Mouse (Mus musculus): Measurements from ENCODE around the gene Kazn. TPM values are rescaled to one million over a fixed set of nuclear protein-coding genes. Genes with fewer than 3 reads are reported as not detected.

Kazn gene
- total and polyA plus RNA-seq, 3 experiments, result 1.3 to 9.7 (median 4.2) TPM

DNA sequence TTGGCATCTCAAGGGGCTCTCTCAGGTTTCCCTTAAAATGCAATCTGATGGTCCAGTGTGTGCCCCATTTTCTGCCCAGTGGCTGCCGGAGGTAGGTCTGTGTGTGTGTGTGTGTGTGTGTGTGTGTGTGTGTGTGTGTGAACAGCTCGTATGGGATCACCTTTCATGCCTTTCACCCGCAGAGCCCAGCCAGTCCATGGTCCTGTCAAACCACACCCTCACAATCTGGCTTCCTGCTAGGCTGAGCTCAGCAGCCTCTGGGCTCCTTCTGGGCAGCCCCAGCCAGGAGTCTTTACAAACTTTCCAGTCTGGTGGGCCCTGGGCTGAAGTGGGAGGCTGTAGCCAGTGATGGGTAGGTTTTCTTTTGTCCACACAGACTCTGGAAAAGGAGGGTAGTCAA, 75.3 kb downstream of the Kazn start:
- DNase-seq (ENCODE audit: extremely low read depth), result peak; percentile 52
- no peaks in the 10 kb centered on the region for H3K27me3 ChIP-seq (replicated peaks)
- H3K79me2 ChIP-seq (replicated peaks; ENCODE audit: control insufficient read depth, extremely low read depth, insufficient read depth, poor library complexity, severe bottlenecking), result no peaks in the 10 kb centered on the region
- TF ChIP-seq JUN (IDR thresholded peaks at IDR 0.05; ENCODE audit: insufficient read depth, low read depth, low read length) (no peak), MAX (IDR thresholded peaks at IDR 0.05; ENCODE audit: low read length) (no peak), ETS1 (conservative IDR thresholded peaks at IDR 0.05; ENCODE audit: low read depth, low read length) (peak; percentile 23; the same call in 1 of the 2 replicates), POLR2AphosphoS2 (IDR thresholded peaks at IDR 0.05; ENCODE audit: low read depth, low read length) (no peak), MEF2A (IDR thresholded peaks at IDR 0.05; ENCODE audit: borderline replicate concordance, low read depth, low read length) (peak; percentile 40; the same call in 1 of the 2 replicates), JUND (conservative IDR thresholded peaks at IDR 0.05; ENCODE audit: low read depth, low read length) (no peak), SIN3A (IDR thresholded peaks at IDR 0.05; ENCODE audit: low read length) (no peak), HCFC1 (IDR thresholded peaks at IDR 0.05; ENCODE audit: low read depth, low read length) (no peak), CTCF (conservative IDR thresholded peaks at IDR 0.05 in 1 of 2, IDR thresholded peaks at IDR 0.05 in 1 of 2; ENCODE audit: low read depth in 2 of 2, low read length in 2 of 2) (no peak), TCF12 (IDR thresholded peaks at IDR 0.05; ENCODE audit: low read depth, low read length) (no peak), RAD21 (IDR thresholded peaks at IDR 0.05; ENCODE audit: low read depth, low read length) (no peak), MYC (IDR thresholded peaks at IDR 0.05; ENCODE audit: low read depth, low read length) (no peak), NRF1 (IDR thresholded peaks at IDR 0.05; ENCODE audit: low read depth, low read length) (no peak)
- H3K9ac ChIP-seq (ENCODE audit: insufficient read depth, low read depth), result no peak overlapping the region
- dilution Hi-C loops (cut with MboI; ENCODE audit: extremely low pct_ligation_motif_present, extremely low pct_unique_long_range_greater_than_20kb, low sequenced_read_pairs) (no loop called here), in situ Hi-C loops (cut with MboI; ENCODE audit: low pct_ligation_motif_present, low pct_unique_long_range_greater_than_20kb, low sequenced_read_pairs) (loop anchor here (25.0 kb wide), 2 partner anchors 248 to 1073 kb away; no protein-coding TSS in a partner anchor)
- peaks cover 0 to 28% of the 10 kb centered on the region in 2 experiments for H3K36me3 ChIP-seq (replicated peaks in 1 of 2; ENCODE audit: control insufficient read depth in 1 of 2, insufficient read depth in 1 of 2, low read length in 1 of 2)
- peaks cover 24 to 46% of the 10 kb centered on the region in 2 experiments for H3K4me1 ChIP-seq (ENCODE audit: control insufficient read depth in 1 of 2, insufficient read depth in 2 of 2)
- no peak overlapping the region for H3K27ac ChIP-seq (ENCODE audit: insufficient read depth, low read depth)
- peaks cover 12% of the 10 kb centered on the region for H3K9me3 ChIP-seq (replicated peaks; ENCODE audit: low read length)
- 0 out of 2 replicates have a peak overlapping the region, but pooled peaks have one; percentile 3 for H3K4me2 ChIP-seq (ENCODE audit: insufficient read depth, low read depth, poor library complexity, severe bottlenecking)
- no peak overlapping the region for H3K4me3 ChIP-seq (replicated peaks in 1 of 3; ENCODE audit: low read depth in 2 of 3, low read length in 2 of 3, poor library complexity in 1 of 3)

DNA sequence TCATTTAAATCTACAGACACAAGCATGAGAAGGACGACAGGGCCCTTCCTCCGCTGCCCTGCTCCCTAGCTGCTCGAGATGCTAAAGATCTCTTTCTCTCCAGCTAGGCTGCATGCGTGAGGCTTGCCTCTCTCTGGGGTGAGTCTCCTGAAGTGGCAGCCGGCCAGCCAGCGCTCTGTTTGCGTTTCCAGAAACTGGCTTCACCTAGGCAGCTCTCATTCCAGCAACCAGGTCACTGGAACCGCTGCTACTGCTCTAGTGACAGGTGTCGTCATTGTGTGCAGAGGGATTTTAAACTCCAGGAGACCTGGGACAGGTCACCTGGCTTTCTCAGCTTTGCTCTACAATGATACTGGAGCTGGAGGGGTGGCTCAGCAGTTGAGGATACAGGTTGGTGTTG, 76.5 kb downstream of the Kazn start:
- Histone ChIP-seq H3K4me2 (ENCODE audit: insufficient read depth, low read depth, poor library complexity, severe bottlenecking) (no peak overlapping the region), H3K9me3 (replicated peaks; ENCODE audit: low read length) (peaks cover 14% of the 10 kb centered on the region), H3K79me2 (replicated peaks; ENCODE audit: control insufficient read depth, extremely low read depth, insufficient read depth, poor library complexity, severe bottlenecking) (no peaks in the 10 kb centered on the region), H3K36me3 (replicated peaks in 1 of 2; ENCODE audit: control insufficient read depth in 1 of 2, insufficient read depth in 1 of 2, low read length in 1 of 2) (peaks cover under 1 to 39% of the 10 kb centered on the region in 2 experiments), H3K27me3 (replicated peaks) (no peaks in the 10 kb centered on the region), H3K27ac (ENCODE audit: insufficient read depth, low read depth) (no peak overlapping the region), H3K4me1 (ENCODE audit: control insufficient read depth in 1 of 2, insufficient read depth in 2 of 2) (peaks cover 21 to 42% of the 10 kb centered on the region in 2 experiments), H3K4me3 (replicated peaks in 1 of 3; ENCODE audit: low read depth in 2 of 3, low read length in 2 of 3, poor library complexity in 1 of 3) (no peak overlapping the region), H3K9ac (ENCODE audit: insufficient read depth, low read depth) (no peak overlapping the region)
- in situ Hi-C loops (cut with MboI; ENCODE audit: low pct_ligation_motif_present, low pct_unique_long_range_greater_than_20kb, low sequenced_read_pairs), result loop anchor here (25.0 kb wide), 2 partner anchors 250 to 1075 kb away; no protein-coding TSS in a partner anchor
- no peak for DNase-seq (ENCODE audit: extremely low read depth)
- dilution Hi-C loops (cut with MboI; ENCODE audit: extremely low pct_ligation_motif_present, extremely low pct_unique_long_range_greater_than_20kb, low sequenced_read_pairs), result no loop called here
- TF ChIP-seq CTCF (conservative IDR thresholded peaks at IDR 0.05 in 1 of 2, IDR thresholded peaks at IDR 0.05 in 1 of 2; ENCODE audit: low read depth in 2 of 2, low read length in 2 of 2), result no peak
- no peak for TF ChIP-seq MAFK (IDR thresholded peaks at IDR 0.05; ENCODE audit: insufficient replicate concordance, low read length)
- no peak for TF ChIP-seq SIN3A (IDR thresholded peaks at IDR 0.05; ENCODE audit: low read length)
- TF ChIP-seq ZMIZ1 (IDR thresholded peaks at IDR 0.05; ENCODE audit: low read depth, low read length), result no peak

All from CH12.LX (cell line).